Mouse (Mus musculus) megakaryocyte, embryonic 14.5 days (primary cell): ENCODE measurements around the gene Gnai2.

ENCODE experiments used
- FLI1 ChIP-seq: IDR thresholded peaks from 2 replicates; pipeline ENCODE4 v1.6.1; 2012; ENCODE audit warnings: low read length, inconsistent platforms, mixed read lengths
- GATA1 ChIP-seq: IDR thresholded peaks from 3 replicates; pipeline ENCODE4 v1.6.1; 2012; ENCODE audit warnings: mixed read lengths, low read length, inconsistent platforms, borderline replicate concordance

DNA sequence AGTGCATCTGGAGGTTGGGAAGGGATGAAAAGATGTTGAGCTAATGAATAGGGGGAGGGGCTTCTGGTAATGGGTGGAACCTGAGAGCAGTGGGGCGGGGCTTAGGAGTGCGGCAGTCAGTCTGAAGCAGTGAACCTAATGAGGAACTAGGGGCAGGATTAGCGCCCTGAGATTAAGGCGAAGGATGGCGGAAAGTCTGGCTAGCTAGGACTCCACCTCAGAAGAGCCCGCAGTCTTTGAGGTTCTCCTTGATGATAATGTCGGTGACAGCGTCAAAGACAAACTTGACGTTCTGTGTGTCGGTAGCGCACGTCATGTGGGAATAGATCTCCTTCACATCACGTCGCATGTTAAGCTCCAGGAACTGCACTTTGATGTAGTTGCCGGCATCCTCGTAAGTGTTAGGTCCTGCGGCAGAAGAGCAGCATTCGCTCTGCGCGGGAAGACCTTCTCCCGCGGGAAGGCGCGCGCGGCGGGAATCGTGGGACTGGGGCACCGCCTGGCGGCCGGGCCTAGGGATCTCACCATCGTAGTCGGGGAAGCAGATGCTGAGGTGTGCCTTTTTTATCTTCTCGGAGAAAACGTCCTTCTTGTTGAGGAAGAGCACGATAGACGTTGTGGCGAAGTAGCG, 40.6 kb upstream of the Gnai2 start:
- TF ChIP-seq FLI1 (no peak), GATA1 (no peak)
